Mouse (Mus musculus) olfactory bulb, adult 2 months (tissue): ENCODE measurements around the gene Prr23a1.
"Not testable (repeated sequence)": the region's sequence is repeated elsewhere in the genome, so short reads cannot be mapped to it uniquely, and the experiment has no call there.

Experiments used
- CTCF ChIP-seq: fragments of 200-500 bp; IDR thresholded peaks from 2 replicates; pipeline ENCODE4 v1.5.1; 2012; ENCODE audit warnings: low read depth, mild to moderate bottlenecking, low read length, moderate library complexity; ENCODE audit not compliant: insufficient read depth
- POLR2A ChIP-seq: fragments of 200-500 bp; IDR thresholded peaks from 2 replicates; pipeline ENCODE4 v1.6.1; 2012; ENCODE audit warnings: mild to moderate bottlenecking, low read depth, low read length, moderate library complexity; ENCODE audit not compliant: insufficient read depth

- not testable (repeated sequence) for TF ChIP-seq POLR2A, CTCF
Observed at GRCm38 (mm10) chr9:98809526-98809925, 32.8 kb upstream of the Prr23a1 start.
